Mouse (Mus musculus): ENCODE measurements around the gene Hormad1.

The Hormad1 gene

DNA sequence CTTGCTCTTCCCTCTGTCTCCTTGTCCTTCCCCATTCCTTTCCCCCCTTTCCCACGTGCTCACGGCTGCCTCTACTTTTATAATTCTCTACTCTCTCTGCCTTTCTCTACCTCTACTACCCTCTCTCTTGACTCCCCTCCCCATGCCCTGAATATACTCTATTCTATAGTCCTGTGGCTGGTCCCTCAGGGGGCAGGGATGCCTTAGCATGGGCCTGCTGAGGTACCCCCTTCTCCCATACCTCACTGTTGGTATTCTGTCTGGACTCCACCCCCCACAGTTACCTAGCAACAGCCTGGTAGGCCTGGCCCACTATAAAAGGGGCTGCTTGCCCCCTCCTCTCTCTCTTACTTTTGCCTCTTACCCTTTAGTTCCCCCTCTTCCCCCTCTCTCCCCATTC is 64.1 kb downstream of the Hormad1 start:
- TF ChIP-seq GATA4 (IDR thresholded peaks at IDR 0.05; ENCODE audit: insufficient replicate concordance, low read length): no peak

DNA sequence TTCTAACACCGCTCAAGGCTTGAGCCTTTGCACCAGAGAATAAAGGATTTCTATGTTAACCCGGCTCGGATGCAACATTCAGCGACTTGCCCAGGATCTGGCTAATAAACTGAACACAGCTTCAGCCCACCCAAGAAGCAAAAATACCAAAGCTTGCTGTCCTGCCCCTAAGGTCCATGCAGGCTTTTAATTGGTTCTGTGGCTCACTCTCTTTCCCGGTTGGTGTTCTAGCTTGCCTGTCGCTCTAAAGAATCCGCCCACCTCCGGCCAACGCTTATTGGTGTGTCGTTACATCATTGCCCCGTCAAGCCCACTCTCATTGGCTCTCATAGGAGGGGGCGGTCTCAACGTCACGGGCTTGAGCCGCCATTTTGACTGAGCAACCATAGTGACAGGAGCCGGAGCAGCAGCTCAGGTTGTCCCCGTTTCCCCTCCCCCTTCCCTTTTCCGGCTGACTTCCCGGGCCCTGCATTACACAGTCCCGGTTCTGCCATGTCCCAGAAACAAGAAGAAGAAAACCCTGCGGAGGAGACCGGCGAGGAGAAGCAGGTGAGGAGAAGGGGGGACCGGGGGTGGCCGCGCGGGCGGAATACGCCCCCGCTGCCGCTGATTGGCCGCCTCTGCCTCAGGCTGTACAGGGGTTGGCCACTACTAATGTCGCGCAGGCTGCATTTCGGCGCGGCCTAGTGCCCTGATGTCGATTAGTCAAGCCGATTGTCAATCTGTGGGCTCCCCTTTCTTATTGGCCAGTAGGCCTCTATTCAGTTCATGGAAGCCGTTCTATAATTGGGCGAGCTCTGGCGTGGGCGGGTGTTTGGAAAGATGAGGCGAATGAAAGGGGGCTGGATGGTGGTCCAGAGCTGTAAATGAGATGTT is 65.4 kb downstream of the Hormad1 start, which contains the start of gene Ensa:
TSS of gene Ensa (plus strand) at position 366 of the 876 bp plus-strand sequence.
- no peak for TF ChIP-seq GATA4 (IDR thresholded peaks at IDR 0.05; ENCODE audit: insufficient replicate concordance, low read length)

DNA sequence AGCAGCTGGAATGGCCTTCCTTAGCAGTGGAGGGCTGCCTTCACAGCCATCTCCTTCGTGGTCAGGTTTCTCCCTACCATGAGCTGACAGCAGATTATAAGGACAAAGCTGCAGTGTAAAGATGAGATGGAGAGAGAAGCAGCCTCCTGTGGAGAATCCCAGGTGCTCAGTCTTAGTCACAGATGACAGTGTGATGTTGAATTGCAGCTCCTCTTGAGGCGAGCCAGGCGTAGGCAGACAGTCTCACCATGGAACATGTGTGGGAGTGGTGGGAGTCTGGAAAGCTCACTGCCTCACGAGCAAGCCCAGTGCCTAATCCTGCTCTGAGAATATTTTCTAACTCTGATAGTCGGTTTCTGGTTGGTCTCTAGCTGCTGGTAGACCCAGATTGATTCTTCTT is 68.3 kb downstream of the Hormad1 start:
- no peak for TF ChIP-seq GATA4 (IDR thresholded peaks at IDR 0.05; ENCODE audit: insufficient replicate concordance, low read length)

DNA sequence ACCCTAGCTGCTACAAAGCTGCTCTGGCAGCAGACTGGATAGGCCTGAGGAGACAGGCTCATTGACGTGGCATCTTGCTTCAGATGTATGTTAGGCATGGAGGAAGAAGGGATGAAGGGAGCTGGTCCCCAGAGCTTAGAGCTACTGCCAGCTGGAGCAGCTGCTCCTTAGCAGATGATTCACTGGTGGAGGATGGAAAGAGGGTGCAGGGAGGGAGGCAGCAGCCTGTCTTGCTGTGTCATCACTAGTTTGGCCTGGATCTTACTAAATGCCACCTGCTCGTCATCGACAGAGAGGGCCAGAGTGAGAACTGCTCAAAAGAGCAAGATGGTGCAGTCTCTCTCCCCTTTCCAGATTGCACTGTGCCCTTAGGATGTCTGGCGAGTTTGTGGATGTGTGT is 70.3 kb downstream of the Hormad1 start:
- TF ChIP-seq GATA4 (IDR thresholded peaks at IDR 0.05; ENCODE audit: insufficient replicate concordance, low read length): no peak

DNA sequence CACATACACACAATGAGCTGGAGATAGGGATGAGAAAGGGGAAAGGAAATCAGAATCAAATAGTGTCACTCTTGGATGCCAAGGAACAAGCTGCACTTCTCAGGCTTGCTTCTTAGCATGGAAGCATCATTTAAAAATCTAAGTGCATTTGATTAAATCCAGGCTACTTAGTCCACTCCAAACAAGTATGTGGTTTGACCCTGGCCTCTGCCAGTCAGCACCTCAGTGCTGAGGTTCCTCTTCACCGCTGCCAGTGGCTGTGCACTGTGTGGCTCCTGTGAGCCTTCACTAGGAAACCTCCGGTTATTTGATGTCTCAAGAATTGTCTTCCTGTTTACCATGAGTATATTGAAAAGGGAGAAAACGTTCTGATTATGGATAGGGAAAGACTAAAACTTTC is 71.4 kb downstream of the Hormad1 start:
- TF ChIP-seq GATA4 (IDR thresholded peaks at IDR 0.05; ENCODE audit: insufficient replicate concordance, low read length): no peak

DNA sequence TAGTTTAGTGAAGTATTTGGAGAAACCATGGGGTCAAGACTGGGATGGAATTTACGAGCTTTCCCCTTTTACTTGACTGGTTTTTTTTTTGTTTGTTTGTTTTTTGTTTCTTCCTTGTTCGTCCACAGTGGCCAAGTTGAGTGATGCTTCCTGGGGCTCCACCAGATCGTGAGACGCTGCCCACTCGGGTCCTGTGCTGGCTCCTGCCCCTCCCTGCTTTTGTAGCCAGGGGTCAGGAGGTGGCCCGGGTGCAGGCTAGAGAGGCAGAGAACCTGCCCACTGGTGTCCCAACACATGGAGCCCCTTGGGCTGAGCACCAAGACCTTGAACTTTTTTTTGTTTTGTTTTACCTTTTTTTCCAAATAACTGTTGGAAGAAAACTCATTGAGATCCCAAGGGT is 71.8 kb downstream of the Hormad1 start:
- TF ChIP-seq GATA4 (IDR thresholded peaks at IDR 0.05; ENCODE audit: insufficient replicate concordance, low read length): no peak

DNA sequence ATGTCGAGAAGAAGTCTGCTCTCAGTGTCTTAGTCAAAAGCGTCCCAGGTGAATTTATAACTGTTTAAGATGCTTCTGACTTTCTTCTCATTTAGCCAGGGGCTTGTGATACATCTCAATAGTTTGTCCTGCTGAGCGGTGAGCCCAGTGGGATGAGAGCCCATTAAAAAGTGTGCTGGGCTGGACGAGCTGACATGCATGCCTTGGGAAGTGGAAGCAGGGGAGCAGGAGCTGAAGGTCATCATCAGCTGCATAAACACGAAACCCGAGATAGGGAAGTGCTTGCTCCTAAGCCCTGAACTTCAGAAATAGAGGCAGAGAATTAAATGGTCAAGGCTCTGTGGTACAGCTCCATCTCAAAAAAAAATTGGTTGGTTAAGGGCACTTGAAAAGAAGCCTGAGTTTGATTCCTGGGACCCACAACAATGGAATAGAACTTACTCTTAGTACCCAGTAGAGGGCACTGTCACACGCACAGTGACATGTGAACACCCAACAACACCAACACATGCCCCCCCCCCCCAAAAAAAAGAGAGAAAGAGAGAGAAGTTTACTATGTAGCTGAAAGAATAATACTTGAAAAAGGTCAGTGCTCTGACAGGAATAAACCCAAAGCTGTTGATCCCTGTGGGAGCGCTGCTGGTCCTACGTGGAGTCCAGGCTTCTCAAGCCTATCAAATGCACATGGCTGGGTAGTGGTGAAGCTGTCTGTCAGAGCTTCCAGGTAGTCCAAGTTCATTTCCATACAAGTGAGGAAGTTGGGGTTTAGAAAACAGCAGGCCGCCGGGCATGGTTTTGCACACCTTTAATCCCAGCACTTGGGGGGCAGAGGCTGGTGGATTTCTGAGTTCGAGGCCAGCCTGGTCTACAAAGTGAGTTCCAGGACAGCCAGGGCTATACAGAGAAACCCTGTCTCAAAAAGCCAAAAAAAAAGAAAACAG is 73.4 kb downstream of the Hormad1 start:
- no peak for TF ChIP-seq GATA4 (IDR thresholded peaks at IDR 0.05; ENCODE audit: insufficient replicate concordance, low read length)

DNA sequence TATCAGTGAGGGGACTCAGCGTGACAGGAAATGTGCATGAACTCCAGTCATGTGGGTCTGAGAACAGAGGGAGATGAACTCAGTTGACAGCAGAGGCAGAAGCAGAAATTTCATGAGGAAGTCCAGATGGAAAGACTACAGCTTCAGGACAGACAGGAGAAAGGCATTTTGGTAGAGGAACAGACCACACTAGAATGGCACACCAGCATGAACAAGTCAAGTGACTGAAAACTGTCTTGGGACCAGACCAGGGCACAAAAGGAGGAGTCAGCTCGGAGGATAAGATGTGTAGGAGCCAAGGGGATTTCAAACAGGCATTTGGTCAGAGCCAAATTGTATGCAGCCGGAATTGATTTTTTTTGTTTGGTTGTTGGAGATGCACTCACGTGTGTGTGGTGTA is 76.2 kb downstream of the Hormad1 start:
- TF ChIP-seq GATA4 (IDR thresholded peaks at IDR 0.05; ENCODE audit: insufficient replicate concordance, low read length): no peak

DNA sequence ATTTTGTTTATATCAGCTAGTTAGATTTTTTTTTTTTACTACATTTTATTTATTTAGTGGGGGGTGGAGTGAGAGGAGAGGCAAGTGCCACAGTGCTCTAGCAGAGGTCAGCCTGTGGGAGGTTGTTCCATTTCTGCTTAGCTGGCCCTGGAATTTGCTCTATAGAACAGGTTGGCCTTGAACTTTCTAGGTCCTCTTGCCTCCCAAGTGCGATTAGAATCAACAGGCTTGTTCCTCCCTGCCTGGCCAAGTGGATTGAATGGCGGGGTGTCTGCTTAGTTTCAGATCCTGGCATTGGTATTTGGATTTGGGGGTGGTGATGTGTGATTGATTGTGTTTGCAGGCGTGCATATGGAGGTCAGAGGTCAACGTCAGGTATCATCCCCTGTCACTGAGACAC is 76.6 kb downstream of the Hormad1 start:
- TF ChIP-seq GATA4 (IDR thresholded peaks at IDR 0.05; ENCODE audit: insufficient replicate concordance, low read length): peak; percentile 57; the same call in 1 of the 2 replicates
